ENCODE assay signal across 12 mouse cellular contexts in genomic region chr4:125020780-125021538, GRCm38 (mm10). TPM values are rescaled to one million over a fixed set of nuclear protein-coding genes. Genes with fewer than 3 reads are reported as not detected.
DNase-seq lines count a peak whose midpoint lies in the region; ATAC-seq and TF ChIP-seq lines count a peak whose summit lies in the region.
"Had no signal": no experiment of that assay in that cellular context is flagged by ENCODE, and none has a peak within 500 bp of the region (broad histone marks: within the 10 kb centered on the region; RNA-seq: fewer than 3 reads in every experiment).

No protein-coding gene starts in this region.

- no peaks in the 10 kb centered on the region for H3K9me3 ChIP-seq in heart, postnatal 0 days (replicated peaks; ENCODE audit: control insufficient read depth, low read length)
- H3K9me3 ChIP-seq in heart, embryonic 11.5 days (replicated peaks; ENCODE audit: control insufficient read depth, low read length): no peaks in the 10 kb centered on the region
- H3K9me3 ChIP-seq in neural tube, embryonic 15.5 days (replicated peaks): no peaks in the 10 kb centered on the region
- H3K9me3 ChIP-seq: heart, embryonic 12.5 days had no signal

- no peak for DNase-seq in heart, postnatal 0 days (ENCODE audit: low spot score)
- DNase-seq in neural tube, embryonic 10.5 days (ENCODE audit: extremely low spot score, low spot score): peak; percentile 22
- DNase-seq in embryo, embryonic 10.5 days (ENCODE audit: low spot score): peak; percentile 57
- DNase-seq in retina, embryonic 14.5 days (ENCODE audit: low spot score): peak; percentile 38
- DNase-seq in spleen, postnatal 10 days (ENCODE audit: low spot score in 2 of 2): no peak
- DNase-seq in cerebellum, adult 18-20 months: no peak
- DNase-seq: cerebellum, adult 9-11 months had no signal

- ATAC-seq in heart, postnatal 0 days (ENCODE audit: insufficient read depth, low read depth): no peak
- no peak for ATAC-seq in heart, embryonic 11.5 days (replicated peaks; ENCODE audit: insufficient number of reproducible peaks, low FRiP score, low TSS enrichment)
- no peak for ATAC-seq in neural tube, embryonic 15.5 days (ENCODE audit: low FRiP score)

- TF ChIP-seq CTCF in heart, postnatal 0 days (IDR thresholded peaks at IDR 0.05; ENCODE audit: low read depth): peak; percentile 6; the same call in 1 of the 2 replicates

- H3K9ac ChIP-seq in heart, postnatal 0 days (replicated peaks; ENCODE audit: low read depth, low read length): no peak overlapping the region
- no peak overlapping the region for H3K9ac ChIP-seq in heart, embryonic 11.5 days (ENCODE audit: low read depth, low read length)
- H3K9ac ChIP-seq in neural tube, embryonic 15.5 days (replicated peaks): no peak overlapping the region
- H3K9ac ChIP-seq: heart, embryonic 12.5 days had no signal

- 27% methylated on average over 11 of the region's 11 CpGs for WGBS in heart, postnatal 0 days
- 27% methylated on average over 11 of the region's 11 CpGs for WGBS in heart, embryonic 11.5 days (ENCODE audit: insufficient replicate concordance)
- 32% methylated on average over 11 of the region's 11 CpGs for WGBS in neural tube, embryonic 15.5 days

- H3K4me2 ChIP-seq in heart, postnatal 0 days (ENCODE audit: low read depth, low read length): no peak overlapping the region
- H3K4me2 ChIP-seq in heart, embryonic 11.5 days: no peak overlapping the region
- H3K4me2 ChIP-seq in neural tube, embryonic 15.5 days: no peak overlapping the region
- H3K4me2 ChIP-seq: heart, embryonic 12.5 days had no signal

- 0 out of 2 replicates have a peak, but pooled peaks cover 3% of the 10 kb centered on the region for H3K27me3 ChIP-seq in heart, postnatal 0 days (ENCODE audit: control insufficient read depth, insufficient read depth, low read length)
- H3K27me3 ChIP-seq in heart, embryonic 11.5 days (ENCODE audit: control insufficient read depth, insufficient read depth, low read length): peaks cover 5% of the 10 kb centered on the region; the same call in 1 of the 2 replicates
- H3K27me3 ChIP-seq in neural tube, embryonic 15.5 days (replicated peaks): peaks cover 14% of the 10 kb centered on the region; the same call in 1 of the 2 replicates

- H3K36me3 ChIP-seq in heart, postnatal 0 days (replicated peaks; ENCODE audit: control insufficient read depth, insufficient read depth, low read length): no peaks in the 10 kb centered on the region
- no peaks in the 10 kb centered on the region for H3K36me3 ChIP-seq in heart, embryonic 11.5 days (ENCODE audit: control insufficient read depth, insufficient read depth, low read length)
- no peaks in the 10 kb centered on the region for H3K36me3 ChIP-seq in neural tube, embryonic 15.5 days
- H3K36me3 ChIP-seq: heart, embryonic 12.5 days had no signal

- no peak for TF ChIP-seq EP300 in heart, postnatal 0 days (IDR thresholded peaks at IDR 0.05; ENCODE audit: low read depth)

- no peaks in the 10 kb centered on the region for H3K4me1 ChIP-seq in heart, postnatal 0 days (ENCODE audit: control insufficient read depth, insufficient read depth)
- no peaks in the 10 kb centered on the region for H3K4me1 ChIP-seq in heart, embryonic 11.5 days (ENCODE audit: control insufficient read depth, insufficient read depth, low read length)
- no peaks in the 10 kb centered on the region for H3K4me1 ChIP-seq in neural tube, embryonic 15.5 days
- H3K4me1 ChIP-seq: heart, embryonic 12.5 days had no signal

- H3K27ac ChIP-seq in heart, postnatal 0 days (ENCODE audit: low read depth): no peak overlapping the region
- no peak overlapping the region for H3K27ac ChIP-seq in heart, embryonic 11.5 days (ENCODE audit: low read depth, low read length)
- H3K27ac ChIP-seq in neural tube, embryonic 15.5 days (replicated peaks): no peak overlapping the region
- H3K27ac ChIP-seq: macrophage had no signal

- H3K4me3 ChIP-seq in heart, postnatal 0 days (ENCODE audit: low read depth, low read length): no peak overlapping the region
- H3K4me3 ChIP-seq in heart, embryonic 11.5 days (ENCODE audit: low read depth, low read length): no peak overlapping the region
- H3K4me3 ChIP-seq in neural tube, embryonic 15.5 days (replicated peaks): no peak overlapping the region
- H3K4me3 ChIP-seq: heart, embryonic 12.5 days had no signal

RNA-seq across cellular contexts. Expression of gene Gnl2, which starts 4.6 kb away (rescaled TPM):
- 15.5 and 21.1 TPM in 2 replicates for total RNA-seq in heart, postnatal 0 days (2014; rRNA removed; ENCODE audit: low replicate concordance)
- 44.2 and 47.4 TPM in 2 replicates for polyA plus RNA-seq in heart, postnatal 0 days (2015; fragmentation: Nextera tagmentation; extraction: Ambion mirVana)
- polyA plus RNA-seq in heart, embryonic 11.5 days (2014; fragmentation: Nextera tagmentation; extraction: Ambion mirVana): 61.9 and 65.9 TPM in 2 replicates
- 88.6 and 91.7 TPM in 2 replicates for polyA plus RNA-seq in neural tube, embryonic 15.5 days (2015; fragmentation: Nextera tagmentation; extraction: Ambion mirVana)

RNA-seq across cellular contexts. Expression of gene Rspo1, which starts 34.7 kb away (rescaled TPM):
- 3.8 and 4.0 TPM in 2 replicates for total RNA-seq in heart, postnatal 0 days (2014; rRNA removed; ENCODE audit: low replicate concordance)
- polyA plus RNA-seq in heart, postnatal 0 days (2015; fragmentation: Nextera tagmentation; extraction: Ambion mirVana): 1.7 and 1.9 TPM in 2 replicates
- 6.9 and 10.4 TPM in 2 replicates for polyA plus RNA-seq in heart, embryonic 11.5 days (2014; fragmentation: Nextera tagmentation; extraction: Ambion mirVana)
- 1.2 and 2.8 TPM in 2 replicates for polyA plus RNA-seq in neural tube, embryonic 15.5 days (2015; fragmentation: Nextera tagmentation; extraction: Ambion mirVana)
- polyA plus RNA-seq: macrophage had no signal

RNA-seq across cellular contexts. Expression of gene Dnali1, which starts 44.5 kb away (rescaled TPM):
- total RNA-seq in heart, postnatal 0 days (2014; rRNA removed; ENCODE audit: low replicate concordance): not detected in 2 replicates
- 0.27 TPM in 1 of 2 replicates, not detected in the other for polyA plus RNA-seq in heart, postnatal 0 days (2015; fragmentation: Nextera tagmentation; extraction: Ambion mirVana)
- polyA plus RNA-seq in heart, embryonic 11.5 days (2014; fragmentation: Nextera tagmentation; extraction: Ambion mirVana): 0.14 and 0.20 TPM in 2 replicates
- 0.70 and 0.79 TPM in 2 replicates for polyA plus RNA-seq in neural tube, embryonic 15.5 days (2015; fragmentation: Nextera tagmentation; extraction: Ambion mirVana)
- polyA plus RNA-seq: large intestine, adult 2 months had no signal

RNA-seq across cellular contexts. Expression of gene Snip1, which starts 45.5 kb away (rescaled TPM):
- total RNA-seq in heart, postnatal 0 days (2014; rRNA removed; ENCODE audit: low replicate concordance): 15.9 and 29.2 TPM in 2 replicates
- 9.9 and 10.5 TPM in 2 replicates for polyA plus RNA-seq in heart, postnatal 0 days (2015; fragmentation: Nextera tagmentation; extraction: Ambion mirVana)
- 20.6 and 20.8 TPM in 2 replicates for polyA plus RNA-seq in heart, embryonic 11.5 days (2014; fragmentation: Nextera tagmentation; extraction: Ambion mirVana)
- 24.1 and 24.3 TPM in 2 replicates for polyA plus RNA-seq in neural tube, embryonic 15.5 days (2015; fragmentation: Nextera tagmentation; extraction: Ambion mirVana)

Comparison
In these comparisons a context has a peak if more than half of its experiments do, and no peak if none do; other contexts are left out.
1. DNase-seq: peak in neural tube, embryonic 10.5 days (single experiment), embryo, embryonic 10.5 days (single experiment) and retina, embryonic 14.5 days (single experiment); none in heart, postnatal 0 days (single experiment), spleen, postnatal 10 days (0 of 2) and cerebellum, adult 18-20 months (0 of 2).